Mouse (Mus musculus) embryonic facial prominence, embryonic 10.5 days (tissue): ENCODE results near the gene Smok2a. TPM values are rescaled to one million over a fixed set of nuclear protein-coding genes. Genes with fewer than 3 reads are reported as not detected.
"Not testable (repeated sequence)": the region's sequence is repeated elsewhere in the genome, so short reads cannot be mapped to it uniquely, and the experiment has no call there.

ENCODE experiments used
- DNase-seq: peaks from one replicate; pipeline ENCODE4 v3.0.0-alpha.2; 2017; ENCODE audit warnings: low spot score
- H3K27ac ChIP-seq: fragments of 300-500 bp; sonication (generic); replicated peaks from 2 replicates; pipeline ENCODE4 v1.5.1; 2016; ENCODE audit warnings: mild to moderate bottlenecking
- H3K27me3 ChIP-seq: fragments of 300-500 bp; sonication (generic); replicated peaks from 2 replicates; pipeline ENCODE4 v1.6.1; 2016; ENCODE audit warnings: low read depth, mild to moderate bottlenecking; ENCODE audit not compliant: poor library complexity, severe bottlenecking
- H3K36me3 ChIP-seq: fragments of 300-500 bp; sonication (generic); replicated peaks from 2 replicates; pipeline ENCODE4 v1.6.1; 2016; ENCODE audit warnings: mild to moderate bottlenecking, moderate library complexity
- H3K4me1 ChIP-seq: fragments of 300-500 bp; sonication (generic); 2 replicates; pipeline ENCODE4 v1.6.1; 2016
- H3K4me3 ChIP-seq: fragments of 300-500 bp; sonication (generic); 2 replicates; pipeline ENCODE4 v1.5.1; 2016; ENCODE audit warnings: mild to moderate bottlenecking, moderate library complexity
- H3K9me3 ChIP-seq: fragments of 300-500 bp; sonication (generic); 2 replicates; pipeline ENCODE4 v1.6.1; 2016; ENCODE audit warnings: mild to moderate bottlenecking
- WGBS: fragments of 180-500 bp; shearing (Covaris S2); methylation state at CpG from one replicate; pipeline ENCODE4 v1.1.7; 2016; 5-methylcytosine and 5-hydroxymethylcytosine counted together
- polyA plus RNA-seq: library from polyadenylated mRNA; unstranded; fragments of >200 nt; fragmentation: Nextera tagmentation; extraction: Ambion mirVana; gene quantifications from 2 replicates; pipeline ENCODE4 v1.2.1, GENCODE M21; 2016

Smok2a gene
- polyA plus RNA-seq, result not detected in 2 replicates

DNA sequence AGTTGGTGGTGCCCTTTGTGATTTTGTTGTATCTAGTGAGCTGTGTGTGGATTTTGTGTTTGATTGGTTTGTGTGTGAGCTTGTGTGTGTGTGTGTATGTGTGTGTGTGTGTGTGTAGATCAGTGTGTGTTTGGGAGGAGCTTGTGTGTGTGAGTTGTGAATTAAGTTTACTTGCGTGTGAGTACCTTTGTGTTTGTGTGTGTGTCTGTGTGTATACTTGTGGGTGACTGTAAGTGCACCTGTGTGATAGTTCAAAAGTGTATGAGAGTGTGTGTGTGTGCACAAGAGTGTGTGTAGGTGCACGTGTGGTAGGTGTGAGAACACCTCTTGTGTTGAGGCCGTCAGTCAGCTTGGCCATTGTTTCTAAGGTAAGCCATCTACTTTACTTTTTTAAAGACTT lies at the start of gene Smok2a:
Smok2a (plus strand) TSS at position 301 of the 400 bp plus-strand sequence.
- no peak within 1 kb of the TSS for H3K4me3 ChIP-seq
- no peaks in the 10 kb centered on the region for H3K4me1 ChIP-seq
- no peak within 1 kb of the TSS for H3K27ac ChIP-seq
- WGBS, result 83% methylated on average over 3 of the region's 3 CpGs
- H3K9me3 ChIP-seq, result peaks cover 93% of the 10 kb centered on the region
- no peaks in the 10 kb centered on the region for H3K36me3 ChIP-seq
- DNase-seq, result no peak
- H3K27me3 ChIP-seq, result no peaks in the 10 kb centered on the region

DNA sequence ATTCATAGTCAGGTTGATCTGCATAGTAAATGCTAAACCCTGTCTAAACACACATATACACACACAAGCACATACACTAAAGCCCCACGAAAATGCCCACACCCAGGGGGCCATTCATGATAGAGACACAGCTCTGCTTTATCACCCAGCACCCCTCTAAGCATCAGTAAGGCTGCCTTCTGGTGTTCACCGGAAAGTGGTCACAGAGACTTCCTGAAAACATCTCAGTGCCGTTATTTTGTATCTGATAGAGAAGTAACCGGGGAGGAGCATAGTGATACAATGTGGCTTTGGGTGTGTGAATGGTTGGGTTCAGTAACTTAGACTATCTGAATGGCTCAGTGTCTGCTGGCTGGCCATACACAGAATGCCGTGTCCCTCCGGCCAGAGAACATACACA lies 47.4 kb upstream of the Smok2a start:
- H3K27ac ChIP-seq, result not testable (repeated sequence)

DNA sequence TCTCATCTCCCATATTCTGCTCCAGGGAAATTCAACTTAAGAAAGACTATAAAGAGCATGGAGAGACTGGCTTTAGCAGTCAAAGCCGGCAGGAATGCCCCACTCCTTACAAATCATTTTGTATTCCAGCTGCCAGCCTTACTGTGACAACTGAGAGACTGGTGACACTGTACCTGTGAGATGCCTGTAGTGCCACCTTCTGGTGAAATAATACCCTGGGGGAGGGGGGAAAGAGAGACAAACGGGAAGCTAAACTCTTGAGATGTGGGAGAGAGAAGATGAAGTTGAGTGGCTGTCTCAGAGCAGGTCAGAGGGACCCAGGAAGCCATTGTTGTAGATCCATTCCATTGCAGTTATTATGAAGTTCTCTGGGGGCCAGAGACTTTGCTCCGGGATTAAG lies 47.0 kb upstream of the Smok2a start:
- not testable (repeated sequence) for H3K27ac ChIP-seq, H3K36me3 ChIP-seq, H3K27me3 ChIP-seq, H3K9me3 ChIP-seq, H3K4me1 ChIP-seq, H3K4me3 ChIP-seq, DNase-seq
- WGBS, result 45% methylated on average over 2 of the region's 3 CpGs

More for the DNA sequence above, 47.4 kb upstream of the Smok2a start:
- H3K9me3 ChIP-seq, H3K4me3 ChIP-seq, H3K27me3 ChIP-seq, DNase-seq, H3K36me3 ChIP-seq, H3K4me1 ChIP-seq: not testable (repeated sequence)
- WGBS, result 88% methylated on average over 6 of the region's 6 CpGs

DNA sequence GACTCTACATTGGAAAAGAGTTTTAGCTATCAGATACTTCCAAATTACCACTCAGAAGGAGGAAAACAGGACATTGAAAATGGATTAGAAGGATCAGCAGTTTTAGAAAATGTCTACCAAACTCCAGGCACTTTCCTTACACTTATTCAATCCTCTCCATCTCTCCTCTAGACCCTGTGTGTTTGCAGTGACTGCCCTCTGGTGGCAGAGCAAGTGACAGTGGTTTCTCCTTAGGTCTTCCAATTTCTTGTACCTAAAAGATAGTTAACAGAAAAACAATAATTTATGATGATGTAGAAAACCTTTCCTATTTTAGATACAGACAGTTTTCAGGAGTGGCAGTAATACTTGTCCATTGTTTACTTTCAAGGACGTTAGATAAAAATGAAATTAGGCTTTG lies 45.4 kb upstream of the Smok2a start:
- peaks cover 16% of the 10 kb centered on the region for H3K9me3 ChIP-seq
- H3K4me1 ChIP-seq, H3K36me3 ChIP-seq, H3K27ac ChIP-seq, H3K27me3 ChIP-seq, H3K4me3 ChIP-seq, DNase-seq: not testable (repeated sequence)
- 20% methylated on average over 1 of the region's 1 CpGs for WGBS

DNA sequence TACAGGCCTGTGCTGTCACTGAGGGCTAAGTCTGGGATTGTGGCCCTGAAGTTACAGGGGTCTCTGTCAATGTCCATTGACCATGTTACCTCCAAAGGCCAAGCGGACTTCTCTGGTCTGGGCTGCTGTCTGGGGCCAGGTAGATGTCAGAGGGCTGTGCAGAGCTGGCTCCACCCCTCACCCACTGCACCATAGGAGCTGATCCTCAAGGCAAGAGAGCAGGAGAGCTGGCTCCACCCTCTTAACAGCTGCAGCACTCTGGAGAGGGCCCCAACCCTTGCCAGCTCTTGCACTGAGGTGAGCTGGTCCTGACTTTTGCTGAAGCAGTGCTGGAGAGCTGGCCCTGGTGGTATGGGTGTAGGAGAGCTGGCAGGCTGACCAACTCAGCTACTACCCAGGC lies 43.2 kb upstream of the Smok2a start:
- DNase-seq, H3K27ac ChIP-seq, H3K27me3 ChIP-seq, H3K36me3 ChIP-seq, H3K4me3 ChIP-seq, H3K4me1 ChIP-seq: not testable (repeated sequence)
- peaks cover 36% of the 10 kb centered on the region for H3K9me3 ChIP-seq
- 69% methylated on average over 1 of the region's 1 CpGs for WGBS

DNA sequence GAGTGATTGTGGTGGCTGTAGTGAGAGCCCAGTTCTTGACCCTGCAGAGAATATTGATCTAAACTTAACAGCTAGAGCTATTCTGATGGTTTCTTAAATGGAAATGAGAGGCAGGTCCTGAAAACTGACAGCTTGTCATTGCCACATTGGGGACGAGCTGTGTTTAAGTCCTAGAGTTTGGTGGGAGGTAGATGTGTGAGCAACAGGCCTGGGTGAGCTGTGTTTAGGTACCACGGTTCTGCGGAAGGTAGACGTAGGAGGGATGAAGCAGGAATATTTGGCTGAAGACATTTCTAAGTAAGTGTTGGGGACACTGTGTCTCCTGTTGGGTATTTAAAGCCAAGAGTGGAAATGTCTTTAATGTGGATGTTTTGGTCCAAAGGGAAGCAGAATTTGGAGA lies 42.0 kb upstream of the Smok2a start:
- not testable (repeated sequence) for H3K36me3 ChIP-seq, H3K4me3 ChIP-seq, H3K27me3 ChIP-seq, DNase-seq, H3K4me1 ChIP-seq, H3K27ac ChIP-seq
- H3K9me3 ChIP-seq, result peaks cover 42% of the 10 kb centered on the region
- 87% methylated on average over 4 of the region's 4 CpGs for WGBS

DNA sequence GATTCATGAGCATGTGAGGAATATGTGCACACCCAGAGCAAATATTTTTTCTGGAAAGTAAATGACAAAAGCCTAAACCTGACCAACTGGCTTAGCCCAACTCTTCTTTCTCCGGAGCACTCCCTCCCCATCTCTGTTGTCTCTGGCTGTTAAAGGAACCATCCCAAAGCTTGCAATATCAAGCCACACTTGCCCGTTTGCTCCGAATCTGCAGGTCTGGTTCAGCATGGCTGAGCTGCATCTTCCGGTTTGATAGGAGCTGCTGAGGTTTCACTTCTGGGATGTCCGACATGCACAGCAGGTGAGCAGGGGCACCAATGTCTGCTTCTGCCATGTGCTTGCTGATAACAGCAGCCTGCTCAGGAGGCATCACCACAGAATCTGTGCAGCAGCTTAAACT lies 40.5 kb upstream of the Smok2a start:
- peaks cover 49% of the 10 kb centered on the region for H3K9me3 ChIP-seq
- H3K36me3 ChIP-seq, H3K4me1 ChIP-seq, H3K4me3 ChIP-seq, H3K27me3 ChIP-seq, H3K27ac ChIP-seq: not testable (repeated sequence)
- 93% methylated on average over 5 of the region's 5 CpGs for WGBS
- DNase-seq, result peak; percentile 6

DNA sequence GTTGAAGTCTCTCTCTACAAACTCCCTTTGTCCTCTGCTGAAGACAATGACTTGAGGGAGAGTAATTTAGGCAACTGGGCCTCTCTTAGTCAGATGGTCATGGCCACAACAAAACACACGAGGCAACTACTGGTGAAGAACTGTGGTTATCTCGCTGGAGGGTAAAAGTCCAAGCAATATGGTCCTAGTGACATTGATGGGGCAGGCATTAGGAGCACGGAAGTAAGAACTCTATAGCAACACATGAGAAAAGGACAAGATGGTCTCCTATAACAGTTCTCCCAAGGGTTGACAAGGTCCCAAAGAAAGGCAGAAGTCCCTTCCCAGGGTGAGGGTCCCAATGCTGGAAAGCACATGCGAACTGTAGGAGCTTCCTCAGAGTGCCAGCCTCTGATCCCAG lies 38.3 kb upstream of the Smok2a start:
- 75% methylated on average over 3 of the region's 4 CpGs for WGBS
- not testable (repeated sequence) for H3K27ac ChIP-seq, DNase-seq, H3K4me3 ChIP-seq, H3K4me1 ChIP-seq, H3K27me3 ChIP-seq, H3K36me3 ChIP-seq
- peaks cover 67% of the 10 kb centered on the region for H3K9me3 ChIP-seq

DNA sequence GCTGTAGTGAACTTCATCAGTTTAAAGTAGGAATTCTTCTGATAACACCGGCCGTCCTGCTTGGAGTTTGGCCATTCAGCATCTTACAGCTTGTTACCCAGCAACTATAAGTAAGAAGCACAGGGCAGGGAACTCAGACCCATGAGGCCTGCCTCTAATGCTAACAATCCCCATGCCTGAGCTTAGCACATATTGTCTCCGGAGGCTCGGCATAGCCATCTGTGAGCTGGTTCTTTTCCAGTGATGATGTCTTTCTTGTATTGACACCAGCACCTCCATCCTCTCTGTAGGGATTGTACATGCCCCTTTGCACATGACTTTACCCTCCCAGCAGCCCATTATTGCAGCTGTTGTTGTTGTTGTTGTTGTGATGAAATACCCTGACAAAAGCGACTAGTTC lies 36.5 kb upstream of the Smok2a start:
- H3K36me3 ChIP-seq, H3K27me3 ChIP-seq, H3K4me1 ChIP-seq, DNase-seq, H3K4me3 ChIP-seq, H3K27ac ChIP-seq: not testable (repeated sequence)
- WGBS, result 87% methylated on average over 5 of the region's 5 CpGs
- H3K9me3 ChIP-seq, result peaks cover 70% of the 10 kb centered on the region

DNA sequence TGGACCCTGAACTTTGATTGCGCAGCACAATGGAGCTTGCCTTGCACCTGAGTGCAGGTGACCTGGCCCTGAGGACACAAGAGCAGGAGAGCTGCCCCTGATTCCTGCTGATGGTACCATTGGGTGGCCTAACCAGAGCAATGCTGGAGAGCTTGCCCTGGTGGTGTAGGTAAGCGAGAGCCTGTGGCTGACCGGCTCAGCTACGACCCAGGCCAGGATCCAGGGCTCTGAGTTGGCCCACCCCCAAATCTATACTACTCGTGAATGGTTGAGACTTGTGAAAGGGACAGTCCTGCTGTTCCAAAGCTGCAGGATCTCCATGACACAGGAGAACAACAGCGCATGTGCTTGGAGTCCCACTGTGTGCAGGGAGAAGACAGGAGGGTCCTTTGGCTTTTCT lies 34.4 kb upstream of the Smok2a start:
- H3K36me3 ChIP-seq, H3K4me3 ChIP-seq, H3K27ac ChIP-seq, H3K4me1 ChIP-seq, H3K27me3 ChIP-seq: not testable (repeated sequence)
- 88% methylated on average over 6 of the region's 6 CpGs for WGBS
- peak; percentile 7 for DNase-seq
- peaks cover 67% of the 10 kb centered on the region for H3K9me3 ChIP-seq

DNA sequence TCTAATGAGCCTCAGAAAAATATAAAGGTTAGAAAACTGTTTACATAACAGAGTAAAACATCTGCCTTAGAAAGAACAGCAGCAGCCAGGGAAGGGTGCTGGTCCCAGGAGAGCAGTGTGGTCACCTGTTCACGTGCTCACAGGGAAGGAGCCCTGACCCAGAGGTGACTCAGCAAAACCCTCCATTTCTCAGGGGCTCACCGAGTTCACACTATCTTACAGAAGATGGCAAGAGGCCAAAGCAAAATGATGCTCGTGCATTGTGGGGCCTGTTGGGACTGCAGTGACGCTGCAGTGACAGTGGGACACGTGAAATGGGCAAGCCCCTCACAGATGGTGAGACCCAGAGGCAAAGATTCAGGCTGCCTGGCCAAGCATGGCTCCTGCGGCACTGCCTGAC lies 33.4 kb upstream of the Smok2a start:
- not testable (repeated sequence) for H3K36me3 ChIP-seq, H3K4me3 ChIP-seq, H3K4me1 ChIP-seq, H3K27me3 ChIP-seq, H3K27ac ChIP-seq
- peak; percentile 7 for DNase-seq
- 71% methylated on average over 6 of the region's 6 CpGs for WGBS
- H3K9me3 ChIP-seq, result peaks cover 65% of the 10 kb centered on the region

DNA sequence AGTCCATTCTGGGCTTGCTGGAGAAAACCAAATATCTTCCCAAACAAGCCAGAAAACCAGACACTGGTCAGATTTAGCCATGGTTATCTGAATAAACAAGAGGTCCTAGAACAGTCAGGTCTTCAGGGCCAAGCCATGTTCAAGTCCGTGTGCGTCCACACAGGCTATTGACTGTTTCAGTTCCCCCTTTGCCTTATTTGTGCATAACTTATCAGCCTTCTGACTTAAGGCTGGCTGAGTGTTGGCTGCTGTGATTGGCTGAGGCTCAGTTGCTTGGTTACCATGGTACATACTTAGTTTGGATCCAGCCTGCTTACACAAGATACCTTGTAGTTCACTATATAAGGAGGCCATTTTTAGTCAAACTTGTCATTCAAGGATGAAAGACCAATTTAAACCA lies 32.1 kb upstream of the Smok2a start:
- not testable (repeated sequence) for H3K27me3 ChIP-seq, H3K4me1 ChIP-seq, H3K4me3 ChIP-seq, H3K36me3 ChIP-seq, H3K27ac ChIP-seq, DNase-seq
- 87% methylated on average over 2 of the region's 2 CpGs for WGBS
- peaks cover 68% of the 10 kb centered on the region for H3K9me3 ChIP-seq

DNA sequence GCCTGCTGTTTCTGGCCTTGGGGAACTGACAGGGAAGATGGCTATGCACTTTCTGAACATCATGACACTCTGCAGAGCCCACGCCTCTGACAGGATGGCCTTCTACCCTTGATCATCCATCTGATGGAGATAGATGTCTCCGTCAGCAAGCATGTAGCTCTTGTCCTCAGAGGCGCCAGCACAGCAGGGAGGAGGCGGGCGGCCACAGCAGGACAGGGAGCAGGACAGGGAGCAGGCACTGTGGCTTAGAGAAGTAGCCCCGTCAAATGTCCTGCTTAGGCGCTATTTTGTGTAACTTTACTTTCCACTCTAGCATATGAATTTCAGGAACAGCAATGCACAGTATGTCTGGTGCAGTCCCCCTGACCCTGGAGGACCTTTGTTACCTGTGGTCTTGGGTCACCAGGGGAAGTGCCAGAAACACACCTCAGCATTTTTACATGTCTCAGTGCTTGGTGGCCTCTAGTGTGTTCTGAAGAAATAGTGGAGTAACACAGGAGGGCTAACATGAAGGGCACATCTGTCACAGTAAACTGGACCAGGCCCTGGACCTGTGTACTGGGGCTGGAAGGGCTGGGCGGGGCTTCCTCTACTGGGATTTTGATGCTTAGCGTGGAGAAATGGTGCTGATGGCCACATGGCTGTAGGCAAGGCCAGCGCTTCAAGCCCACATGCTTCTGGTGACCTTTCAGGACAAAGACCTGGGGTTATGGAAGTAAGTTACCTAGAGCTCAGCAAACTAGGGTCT lies 30.0 kb upstream of the Smok2a start:
- H3K36me3 ChIP-seq, DNase-seq, H3K27ac ChIP-seq, H3K27me3 ChIP-seq, H3K4me3 ChIP-seq, H3K4me1 ChIP-seq: not testable (repeated sequence)
- peaks cover 69% of the 10 kb centered on the region for H3K9me3 ChIP-seq
- 87% methylated on average over 10 of the region's 10 CpGs for WGBS
